Mouse (Mus musculus): ENCODE results near the gene Spag16. TPM values are rescaled to one million over a fixed set of nuclear protein-coding genes. Genes with fewer than 3 reads are reported as not detected.

Spag16 gene
- polyA plus RNA-seq, 2 experiments, result 0.39 to 0.40 TPM

DNA sequence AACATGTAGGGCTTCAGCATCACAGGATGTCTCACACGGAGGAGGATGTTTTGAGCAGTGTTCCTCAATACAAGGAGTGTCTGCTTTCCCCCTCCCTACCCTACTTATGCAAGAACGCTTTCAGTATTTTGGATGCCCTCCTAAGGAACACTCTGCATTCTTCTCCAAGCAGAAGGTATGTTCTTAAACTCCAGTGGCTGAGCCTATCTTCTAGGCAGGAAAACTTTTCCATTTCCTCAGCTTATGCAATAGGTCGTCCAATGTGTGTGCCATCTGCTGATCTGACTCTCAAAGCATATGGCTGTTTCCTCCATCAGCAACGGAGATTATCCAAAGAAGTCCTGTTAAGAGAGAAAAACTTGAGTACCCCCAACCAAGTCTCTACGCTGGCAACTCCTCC is 873.5 kb downstream of the Spag16 start:
- Histone ChIP-seq H3K4me1 (ENCODE audit: control insufficient read depth, insufficient read depth, low read length) (no peaks in the 10 kb centered on the region), H3K27ac (replicated peaks; ENCODE audit: low read depth, low read length) (no peak overlapping the region), H3K36me3 (ENCODE audit: control insufficient read depth, insufficient read depth, low read length) (no peaks in the 10 kb centered on the region), H3K27me3 (ENCODE audit: control insufficient read depth, insufficient read depth, low read length) (no peaks in the 10 kb centered on the region), H3K9ac (ENCODE audit: low read depth, low read length, severe bottlenecking) (no peak overlapping the region), H3K4me2 (replicated peaks; ENCODE audit: low read depth, low read length, severe bottlenecking) (no peak overlapping the region), H3K9me3 (ENCODE audit: control insufficient read depth, low read length) (no peaks in the 10 kb centered on the region), H3K4me3 (replicated peaks; ENCODE audit: low read length) (no peak overlapping the region)
- WGBS, result 71% methylated on average over 5 of the region's 5 CpGs
- no peak for DNase-seq (ENCODE audit: low spot score)
- ATAC-seq (ENCODE audit: low FRiP score, low read depth), result no peak
- no peak for TF ChIP-seq POLR2A (IDR thresholded peaks at IDR 0.05; ENCODE audit: borderline replicate concordance, extremely low read depth, insufficient read depth, insufficient read length)

DNA sequence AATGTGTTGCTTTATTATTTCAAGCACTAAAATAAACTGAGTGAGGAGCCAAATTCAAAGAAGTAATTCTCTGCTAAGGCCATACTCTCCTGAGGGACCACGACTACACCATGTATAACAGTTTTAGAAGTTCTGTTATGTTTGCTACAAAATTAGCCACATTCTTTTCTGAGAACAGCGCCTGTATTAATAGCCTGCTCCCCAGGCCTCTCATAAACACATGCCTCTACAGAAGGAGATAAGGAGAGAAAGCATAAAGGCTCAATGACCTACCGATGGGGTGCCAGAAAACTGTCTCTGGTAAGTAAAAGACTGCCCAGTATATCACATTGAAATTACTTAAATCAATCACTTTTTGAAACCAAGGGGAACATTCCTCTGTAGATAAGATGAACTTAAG is 877.2 kb downstream of the Spag16 start:
- Histone ChIP-seq H3K36me3 (ENCODE audit: control insufficient read depth, insufficient read depth, low read length) (no peaks in the 10 kb centered on the region), H3K4me3 (replicated peaks; ENCODE audit: low read length) (no peak overlapping the region), H3K9me3 (ENCODE audit: control insufficient read depth, low read length) (no peaks in the 10 kb centered on the region), H3K4me2 (replicated peaks; ENCODE audit: low read depth, low read length, severe bottlenecking) (no peak overlapping the region), H3K9ac (ENCODE audit: low read depth, low read length, severe bottlenecking) (no peak overlapping the region), H3K27me3 (ENCODE audit: control insufficient read depth, insufficient read depth, low read length) (no peaks in the 10 kb centered on the region), H3K4me1 (ENCODE audit: control insufficient read depth, insufficient read depth, low read length) (no peaks in the 10 kb centered on the region), H3K27ac (replicated peaks; ENCODE audit: low read depth, low read length) (no peak overlapping the region)
- DNase-seq (ENCODE audit: low spot score), result no peak
- ATAC-seq (ENCODE audit: low FRiP score, low read depth), result no peak
- TF ChIP-seq POLR2A (IDR thresholded peaks at IDR 0.05; ENCODE audit: borderline replicate concordance, extremely low read depth, insufficient read depth, insufficient read length), result no peak
- WGBS, result 51% methylated on average over 3 of the region's 3 CpGs

DNA sequence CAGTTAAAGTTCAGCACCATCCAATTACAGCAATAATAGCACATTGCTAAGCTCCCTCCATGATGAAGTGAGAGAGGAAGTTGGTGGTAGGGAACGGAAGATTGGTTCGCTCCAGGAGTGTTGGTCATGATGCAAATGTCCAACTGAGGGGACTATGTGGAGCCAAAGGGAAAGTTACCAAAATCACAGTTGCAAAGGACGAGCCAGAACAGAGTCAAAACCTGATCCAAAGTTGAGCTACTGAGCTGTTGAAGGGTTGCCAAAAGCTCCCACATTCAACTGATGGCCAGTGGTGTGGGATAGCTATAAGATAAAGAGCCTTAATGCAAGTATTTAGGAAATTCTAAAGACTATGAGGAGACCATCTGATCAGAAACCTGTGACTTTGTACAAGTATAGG is 879.1 kb downstream of the Spag16 start:
- no peak for TF ChIP-seq POLR2A (IDR thresholded peaks at IDR 0.05; ENCODE audit: borderline replicate concordance, extremely low read depth, insufficient read depth, insufficient read length)
- WGBS, result 80% methylated on average over 3 of the region's 3 CpGs

GRCm38 (mm10) chr1:70725045-70725444 is 898.3 kb downstream of the Spag16 start:
- ATAC-seq (ENCODE audit: low FRiP score, low read depth) (no peak), DNase-seq (ENCODE audit: low spot score) (no peak)
- TF ChIP-seq POLR2A (IDR thresholded peaks at IDR 0.05; ENCODE audit: borderline replicate concordance, extremely low read depth, insufficient read depth, insufficient read length), result no peak
- no peak overlapping the region for H3K9ac ChIP-seq (ENCODE audit: low read depth, low read length, severe bottlenecking)
- H3K9me3 ChIP-seq (ENCODE audit: control insufficient read depth, low read length), result no peaks in the 10 kb centered on the region
- H3K27me3 ChIP-seq (ENCODE audit: control insufficient read depth, insufficient read depth, low read length), result no peaks in the 10 kb centered on the region
- no peaks in the 10 kb centered on the region for H3K4me1 ChIP-seq (ENCODE audit: control insufficient read depth, insufficient read depth, low read length)
- H3K27ac ChIP-seq (replicated peaks; ENCODE audit: low read depth, low read length), result no peak overlapping the region
- no peak overlapping the region for H3K4me2 ChIP-seq (replicated peaks; ENCODE audit: low read depth, low read length, severe bottlenecking)
- WGBS, result 65% methylated on average over 5 of the region's 5 CpGs
- no peaks in the 10 kb centered on the region for H3K36me3 ChIP-seq (ENCODE audit: control insufficient read depth, insufficient read depth, low read length)
- no peak overlapping the region for H3K4me3 ChIP-seq (replicated peaks; ENCODE audit: low read length)

More for the DNA sequence above, 879.1 kb downstream of the Spag16 start:
- H3K4me1 ChIP-seq (ENCODE audit: control insufficient read depth, insufficient read depth, low read length), result no peaks in the 10 kb centered on the region
- no peak overlapping the region for H3K27ac ChIP-seq (replicated peaks; ENCODE audit: low read depth, low read length)
- no peak overlapping the region for H3K4me3 ChIP-seq (replicated peaks; ENCODE audit: low read length)
- DNase-seq (ENCODE audit: low spot score) (no peak), ATAC-seq (ENCODE audit: low FRiP score, low read depth) (no peak)
- H3K27me3 ChIP-seq (ENCODE audit: control insufficient read depth, insufficient read depth, low read length), result no peaks in the 10 kb centered on the region
- no peak overlapping the region for H3K9ac ChIP-seq (ENCODE audit: low read depth, low read length, severe bottlenecking)
- H3K9me3 ChIP-seq (ENCODE audit: control insufficient read depth, low read length), result no peaks in the 10 kb centered on the region
- no peaks in the 10 kb centered on the region for H3K36me3 ChIP-seq (ENCODE audit: control insufficient read depth, insufficient read depth, low read length)
- H3K4me2 ChIP-seq (replicated peaks; ENCODE audit: low read depth, low read length, severe bottlenecking), result no peak overlapping the region

DNA sequence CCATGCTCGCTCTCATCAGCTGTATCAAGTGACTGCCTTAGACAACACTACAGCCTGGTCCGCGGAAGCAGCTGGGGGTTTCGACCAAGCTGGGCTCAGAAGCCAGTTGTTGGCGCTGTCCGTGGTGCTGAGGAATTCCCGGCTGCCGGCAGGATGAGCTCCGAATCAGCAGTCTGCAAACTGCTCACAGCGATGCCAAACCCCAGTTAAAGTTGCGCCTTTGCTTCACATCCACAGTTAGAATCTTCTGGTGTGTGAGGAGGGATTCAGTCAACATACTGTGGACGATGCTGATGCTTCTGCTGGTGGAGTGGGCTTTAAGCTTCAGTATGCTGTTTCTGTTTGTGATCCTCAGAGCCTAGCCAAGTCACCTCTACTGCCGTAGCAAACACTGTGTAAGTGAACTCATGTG is 898.9 kb downstream of the Spag16 start, which contains the start of gene Vwc2l:
Gene Vwc2l (plus strand): TSS at position 61 of the 412 bp plus-strand sequence.
- H3K9me3 ChIP-seq (ENCODE audit: control insufficient read depth, low read length), result no peaks in the 10 kb centered on the region
- no peak within 1 kb of the TSS for H3K4me3 ChIP-seq (replicated peaks; ENCODE audit: low read length)
- H3K36me3 ChIP-seq (ENCODE audit: control insufficient read depth, insufficient read depth, low read length), result no peaks in the 10 kb centered on the region
- 12% methylated on average over 13 of the region's 13 CpGs for WGBS
- ATAC-seq (ENCODE audit: low FRiP score, low read depth) (peak; percentile 50; the same call in 1 of the 2 replicates), DNase-seq (ENCODE audit: low spot score) (peak; percentile 86)
- no peaks in the 10 kb centered on the region for H3K4me1 ChIP-seq (ENCODE audit: control insufficient read depth, insufficient read depth, low read length)
- H3K4me2 ChIP-seq (replicated peaks; ENCODE audit: low read depth, low read length, severe bottlenecking), result no peak within 1 kb of the TSS
- no peaks in the 10 kb centered on the region for H3K27me3 ChIP-seq (ENCODE audit: control insufficient read depth, insufficient read depth, low read length)
- H3K27ac ChIP-seq (replicated peaks; ENCODE audit: low read depth, low read length), result no peak within 1 kb of the TSS
- no peak within 1 kb of the TSS for H3K9ac ChIP-seq (ENCODE audit: low read depth, low read length, severe bottlenecking)
- no peak for TF ChIP-seq POLR2A (IDR thresholded peaks at IDR 0.05; ENCODE audit: borderline replicate concordance, extremely low read depth, insufficient read depth, insufficient read length)

Other genes with a start within 250 kb of the Spag16 start
- gene Ikzf2, start 139.7 kb upstream of the Spag16 start, polyA plus RNA-seq (2012; rRNA removed), result 2.2 and 2.6 TPM in 2 replicates
- gene Ikzf2, start 139.7 kb upstream of the Spag16 start, polyA plus RNA-seq (2014; fragmentation: Nextera tagmentation; extraction: Ambion mirVana), result 4.6 and 4.9 TPM in 2 replicates

Measured in limb, embryonic 14.5 days (tissue).